Mouse (Mus musculus): ENCODE results near the gene Smoc1.

Gene Smoc1

DNA sequence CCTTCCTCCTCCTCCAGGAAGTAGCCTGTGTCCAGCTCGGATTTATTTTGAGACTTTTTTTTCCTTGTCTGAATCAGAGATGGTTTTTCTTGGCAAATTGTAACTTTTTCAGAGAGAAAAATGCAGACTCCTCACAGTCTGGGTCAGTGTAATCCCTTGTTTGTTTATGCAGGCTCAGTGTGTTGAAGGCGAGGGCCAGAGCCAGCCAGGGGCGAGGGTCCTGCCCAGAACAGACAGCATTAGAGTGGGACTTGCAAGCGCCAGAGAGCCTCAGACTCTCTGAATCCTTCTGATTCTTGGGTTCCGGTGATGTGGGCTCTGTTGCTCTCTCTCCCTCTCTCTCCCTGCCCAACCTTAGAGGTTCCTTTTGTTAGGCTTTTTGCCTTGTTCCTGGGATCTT is 53.7 kb downstream of the Smoc1 start:
- no peak for DNase-seq (ENCODE audit: low read depth, low spot score)

- DNase-seq (ENCODE audit: low read depth, low spot score) = no peak
These were observed 54.4 kb downstream of the Smoc1 start for GRCm38 (mm10) chr12:81081031-81081430.

- no peak for DNase-seq (ENCODE audit: low read depth, low spot score)
These were observed 56.5 kb downstream of the Smoc1 start for GRCm38 (mm10) chr12:81083146-81083545.

GRCm38 (mm10) chr12:81085244-81085643 is 58.6 kb downstream of the Smoc1 start:
- DNase-seq (ENCODE audit: low read depth, low spot score) = no peak

- no peak for DNase-seq (ENCODE audit: low read depth, low spot score)
These were observed 61.5 kb downstream of the Smoc1 start for GRCm38 (mm10) chr12:81088131-81088530.

DNA sequence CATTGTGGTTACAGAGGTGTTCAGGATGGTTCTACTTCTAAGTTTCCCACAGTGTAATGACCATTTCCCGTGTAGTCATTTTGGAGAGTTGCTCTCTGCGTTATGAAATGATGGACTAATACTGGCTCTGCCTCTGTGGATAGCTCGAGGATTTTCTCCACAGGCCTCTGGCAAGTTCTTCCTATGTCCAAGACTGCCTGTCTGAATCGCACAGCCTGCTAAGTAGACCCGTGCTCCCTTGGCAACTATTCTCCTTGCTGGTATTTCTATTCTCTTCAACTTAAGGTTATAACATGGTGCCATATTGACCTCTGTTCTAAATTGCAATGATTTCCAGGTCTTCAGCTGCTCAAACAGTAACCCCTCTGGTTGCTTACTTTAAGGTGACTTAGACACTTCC is 65.0 kb downstream of the Smoc1 start:
- DNase-seq (ENCODE audit: low read depth, low spot score) = no peak

GRCm38 (mm10) chr12:81092641-81093040 is 66.0 kb downstream of the Smoc1 start:
- DNase-seq (ENCODE audit: low read depth, low spot score) = no peak

DNA sequence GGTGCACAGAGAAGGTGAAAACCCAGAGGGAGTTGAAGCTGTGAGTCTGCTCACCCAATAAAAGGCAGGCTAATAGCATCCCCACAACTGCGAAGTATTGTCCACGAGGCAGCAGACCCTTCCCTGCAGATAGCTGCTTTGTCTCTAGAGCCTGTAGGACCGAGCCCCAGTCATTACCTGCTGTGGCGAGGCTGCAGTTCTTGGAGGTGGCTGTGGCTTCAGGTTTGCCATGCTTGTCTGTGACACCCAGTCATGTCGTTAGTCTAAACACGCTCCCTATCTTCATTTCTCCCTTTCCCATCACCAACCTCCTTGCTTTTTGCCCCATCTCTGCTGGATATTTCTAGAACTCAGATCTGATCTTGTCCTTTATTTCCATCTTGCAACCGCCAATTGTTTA is 66.6 kb downstream of the Smoc1 start:
- no peak for DNase-seq (ENCODE audit: low read depth, low spot score)

- no peak for DNase-seq (ENCODE audit: low read depth, low spot score)
These were observed 68.3 kb downstream of the Smoc1 start for GRCm38 (mm10) chr12:81094766-81095405.

GRCm38 (mm10) chr12:81097267-81097666 is 70.7 kb downstream of the Smoc1 start:
- DNase-seq (ENCODE audit: low read depth, low spot score) = no peak

DNA sequence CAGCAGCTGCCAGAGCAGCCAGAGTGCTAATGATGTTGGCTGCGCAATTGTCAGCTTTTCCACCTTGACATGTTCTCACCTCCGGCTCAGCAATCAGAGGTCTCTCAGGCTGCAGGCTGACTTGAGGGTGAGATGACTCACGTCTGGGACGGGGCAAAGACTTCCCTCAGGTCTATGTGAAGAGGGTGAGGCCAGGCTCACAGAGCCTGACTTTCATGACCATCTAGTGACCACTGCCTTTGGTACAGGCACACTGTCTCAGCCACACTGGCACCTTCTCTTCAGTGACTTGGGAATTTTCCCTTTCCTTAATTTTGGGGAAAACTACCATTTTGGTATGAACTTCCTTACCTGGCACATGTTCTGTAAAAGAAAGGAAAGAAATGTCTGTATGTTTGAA is 71.1 kb downstream of the Smoc1 start:
- DNase-seq (ENCODE audit: low read depth, low spot score) = no peak

GRCm38 (mm10) chr12:81099161-81099560 is 72.6 kb downstream of the Smoc1 start:
- no peak for DNase-seq (ENCODE audit: low read depth, low spot score)

GRCm38 (mm10) chr12:81101691-81102090 is 75.1 kb downstream of the Smoc1 start:
- no peak for DNase-seq (ENCODE audit: low read depth, low spot score)

GRCm38 (mm10) chr12:81104546-81104945 is 77.9 kb downstream of the Smoc1 start:
- DNase-seq (ENCODE audit: low read depth, low spot score) = no peak

DNA sequence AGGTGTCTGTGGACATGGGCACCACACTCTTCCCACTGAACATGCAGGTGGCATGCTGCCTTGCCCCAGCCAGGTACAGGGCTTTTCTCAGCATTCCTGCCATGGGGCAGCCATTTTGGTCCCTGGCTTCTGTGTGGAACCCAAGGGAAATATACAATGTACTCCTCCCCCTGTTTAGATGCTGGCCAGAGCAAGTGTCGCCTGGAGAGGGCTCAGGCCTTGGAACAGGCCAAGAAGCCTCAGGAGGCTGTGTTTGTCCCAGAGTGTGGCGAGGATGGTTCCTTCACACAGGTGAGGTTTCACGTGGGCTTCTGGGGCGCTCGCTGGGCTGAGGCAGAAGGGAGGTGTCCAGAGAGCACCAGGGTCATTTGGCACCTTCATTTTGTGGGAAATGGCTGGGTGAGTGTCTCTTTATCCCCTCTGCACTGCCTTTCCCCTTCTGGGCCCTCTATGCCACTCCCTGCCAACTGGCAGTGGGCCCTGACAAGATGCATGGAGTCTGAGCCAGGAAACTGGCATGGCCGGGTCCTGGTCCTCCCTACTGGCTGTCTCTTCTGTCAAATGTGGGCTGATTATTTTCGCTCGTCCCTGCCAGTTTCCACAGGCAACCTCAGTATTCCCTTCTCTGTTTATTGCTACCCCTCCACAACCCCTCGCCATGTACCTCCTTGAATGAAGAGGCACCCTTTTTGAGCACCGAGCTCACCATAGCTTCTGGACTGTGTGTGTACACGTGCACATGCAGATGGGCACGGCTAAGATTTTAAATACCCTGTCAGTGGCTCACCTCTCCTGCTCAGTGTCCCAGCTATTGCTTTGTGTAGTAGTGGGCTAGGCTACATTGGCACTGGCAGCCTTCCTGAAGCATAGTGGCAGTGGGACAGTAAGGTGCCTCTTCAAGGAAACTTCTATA is 79.4 kb downstream of the Smoc1 start:
- no peak for DNase-seq (ENCODE audit: low read depth, low spot score)

GRCm38 (mm10) chr12:81107278-81108100 is 80.9 kb downstream of the Smoc1 start:
- DNase-seq (ENCODE audit: low read depth, low spot score) = no peak

- DNase-seq (ENCODE audit: low read depth, low spot score) = no peak
These were observed 82.0 kb downstream of the Smoc1 start for GRCm38 (mm10) chr12:81108600-81109011.

- no peak for DNase-seq (ENCODE audit: low read depth, low spot score)
These were observed 83.4 kb downstream of the Smoc1 start for GRCm38 (mm10) chr12:81110006-81110405.

DNA sequence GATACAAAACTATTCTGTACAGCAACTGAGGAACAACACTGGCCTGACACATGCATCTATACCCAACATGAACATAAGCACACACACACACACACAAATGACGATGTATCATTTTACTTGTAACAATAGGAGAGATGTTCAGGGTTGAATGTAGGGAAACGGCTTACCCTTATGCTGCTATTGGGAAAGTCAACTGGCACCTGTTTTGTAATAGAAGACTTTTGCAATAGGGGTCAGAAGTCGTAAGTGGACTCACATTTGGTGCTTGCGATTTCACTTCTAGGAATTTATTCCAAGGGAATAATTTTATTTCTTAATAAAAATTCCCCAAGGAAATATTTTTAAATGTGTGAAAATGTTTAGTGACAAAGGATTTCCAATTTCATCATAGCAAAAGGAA is 85.7 kb downstream of the Smoc1 start:
- no peak for DNase-seq (ENCODE audit: low read depth, low spot score)

DNA sequence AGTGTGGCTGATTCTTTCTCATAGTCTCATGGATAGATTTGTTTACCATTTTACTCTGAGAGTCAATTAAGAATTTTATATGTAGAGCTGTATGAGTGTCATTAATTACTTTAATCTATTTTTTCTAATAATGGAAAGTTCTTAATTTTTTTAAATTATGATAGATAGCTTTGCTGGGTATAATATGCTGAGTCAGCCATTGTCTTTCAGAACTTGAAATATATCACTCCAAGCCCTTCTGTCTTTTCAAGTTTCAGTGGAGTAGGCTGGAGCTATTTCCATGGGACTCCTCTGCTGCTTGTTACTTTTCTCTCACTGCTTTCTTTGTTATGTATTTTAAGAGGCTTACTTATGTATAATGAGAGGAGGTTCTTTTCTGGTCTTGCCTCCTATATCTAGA is 93.7 kb downstream of the Smoc1 start:
- DNase-seq (ENCODE audit: low read depth, low spot score) = no peak

GRCm38 (mm10) chr12:81123793-81124192 is 97.2 kb downstream of the Smoc1 start:
- no peak for DNase-seq (ENCODE audit: low read depth, low spot score)

- no peak for DNase-seq (ENCODE audit: low read depth, low spot score)
These were observed 100.2 kb downstream of the Smoc1 start for GRCm38 (mm10) chr12:81126842-81127241.
